Mouse (Mus musculus) lung, embryonic 15.5 days (tissue): ENCODE results near the gene Fhl3. TPM values are rescaled to one million over a fixed set of nuclear protein-coding genes. Genes with fewer than 3 reads are reported as not detected.

ENCODE experiments used
- ATAC-seq: fragments of 200-750 bp; cut with Nextera tagmentation; 2 replicates; pipeline ENCODE4 v1.8.0; 2017; ENCODE audit warnings: moderate number of reproducible peaks, borderline replicate concordance; ENCODE audit not compliant: low FRiP score, low TSS enrichment; ENCODE audit errors: extremely low read depth
- H3K27ac ChIP-seq: fragments of 300-500 bp; sonication (generic); 2 replicates; pipeline ENCODE4 v1.5.1; 2015; ENCODE audit warnings: moderate library complexity, mild to moderate bottlenecking, inconsistent platforms
- H3K27me3 ChIP-seq: fragments of 300-500 bp; sonication (generic); 2 replicates; pipeline ENCODE4 v1.6.1; 2015; ENCODE audit warnings: inconsistent platforms
- H3K36me3 ChIP-seq: fragments of 300-500 bp; sonication (generic); 2 replicates; pipeline ENCODE4 v1.6.1; 2015; ENCODE audit warnings: inconsistent platforms
- H3K4me1 ChIP-seq: fragments of 300-500 bp; sonication (generic); 2 replicates; pipeline ENCODE4 v1.6.1; 2015; ENCODE audit warnings: inconsistent platforms
- H3K4me2 ChIP-seq: fragments of 300-500 bp; sonication (generic); 2 replicates; pipeline ENCODE4 v1.6.1; 2015; ENCODE audit warnings: inconsistent platforms, mild to moderate bottlenecking, moderate library complexity
- H3K4me3 ChIP-seq: fragments of 300-500 bp; sonication (generic); 2 replicates; pipeline ENCODE4 v1.5.1; 2015; ENCODE audit warnings: mild to moderate bottlenecking, inconsistent platforms
- H3K9ac ChIP-seq: fragments of 300-500 bp; sonication (generic); 2 replicates; pipeline ENCODE4 v1.6.1; 2015; ENCODE audit warnings: inconsistent platforms
- H3K9me3 ChIP-seq: fragments of 300-500 bp; sonication (generic); 2 replicates; pipeline ENCODE4 v1.6.1; 2016; ENCODE audit warnings: inconsistent platforms
- WGBS: fragments of 180-500 bp; shearing (Covaris S2); methylation state at CpG from one replicate; pipeline ENCODE4 v1.1.7; 2015; 5-methylcytosine and 5-hydroxymethylcytosine counted together
- polyA plus RNA-seq: library from polyadenylated mRNA; unstranded; fragments of >200 nt; fragmentation: Nextera tagmentation; extraction: Ambion mirVana; gene quantifications from 2 replicates; pipeline ENCODE4 v1.2.1, GENCODE M21; 2015

Fhl3 gene
- polyA plus RNA-seq, 1 experiment from 2014 or later = 5.3 TPM

GRCm38 (mm10) chr4:124667476-124668033 is 32.9 kb upstream of the Fhl3 start:
- no peaks in the 10 kb centered on the region for H3K9me3 ChIP-seq
- H3K36me3 ChIP-seq = no peaks in the 10 kb centered on the region
- peaks cover 8% of the 10 kb centered on the region for H3K4me1 ChIP-seq
- peaks cover 86% of the 10 kb centered on the region for H3K27me3 ChIP-seq
- H3K4me3 ChIP-seq = no peak overlapping the region
- H3K27ac ChIP-seq = no peak overlapping the region
- no peak overlapping the region for H3K4me2 ChIP-seq
- ATAC-seq = no peak
- 49% methylated on average over 14 of the region's 14 CpGs for WGBS
- no peak overlapping the region for H3K9ac ChIP-seq

- H3K4me1 ChIP-seq = peaks cover 13% of the 10 kb centered on the region
- no peak for ATAC-seq
- H3K9ac ChIP-seq = no peak overlapping the region
- no peaks in the 10 kb centered on the region for H3K36me3 ChIP-seq
- WGBS = 30% methylated on average over 8 of the region's 8 CpGs
- H3K4me3 ChIP-seq = no peak overlapping the region
- H3K4me2 ChIP-seq = no peak overlapping the region
- no peaks in the 10 kb centered on the region for H3K9me3 ChIP-seq
- H3K27ac ChIP-seq = no peak overlapping the region
- H3K27me3 ChIP-seq = peaks cover 86% of the 10 kb centered on the region
Observed at GRCm38 (mm10) chr4:124668078-124668477, 32.4 kb upstream of the Fhl3 start.

- H3K36me3 ChIP-seq = no peaks in the 10 kb centered on the region
- no peak overlapping the region for H3K4me2 ChIP-seq
- ATAC-seq = no peak
- H3K4me3 ChIP-seq = no peak overlapping the region
- peaks cover 13% of the 10 kb centered on the region for H3K4me1 ChIP-seq
- H3K27me3 ChIP-seq = peaks cover 82% of the 10 kb centered on the region
- no peak overlapping the region for H3K27ac ChIP-seq
- 73% methylated on average over 8 of the region's 8 CpGs for WGBS
- no peak overlapping the region for H3K9ac ChIP-seq
- H3K9me3 ChIP-seq = no peaks in the 10 kb centered on the region
Observed at GRCm38 (mm10) chr4:124670232-124670631, 30.3 kb upstream of the Fhl3 start.

GRCm38 (mm10) chr4:124671583-124671982 is 28.9 kb upstream of the Fhl3 start:
- H3K27ac ChIP-seq = no peak overlapping the region
- no peaks in the 10 kb centered on the region for H3K9me3 ChIP-seq
- ATAC-seq = no peak
- peaks cover 13% of the 10 kb centered on the region for H3K4me1 ChIP-seq
- no peak overlapping the region for H3K4me2 ChIP-seq
- peaks cover 69% of the 10 kb centered on the region for H3K27me3 ChIP-seq
- no peak overlapping the region for H3K9ac ChIP-seq
- no peaks in the 10 kb centered on the region for H3K36me3 ChIP-seq
- WGBS = 21% methylated on average over 7 of the region's 7 CpGs
- no peak overlapping the region for H3K4me3 ChIP-seq

- peak overlapping the region; percentile 33 for H3K4me2 ChIP-seq
- H3K9ac ChIP-seq = no peak overlapping the region
- ATAC-seq = no peak
- peaks cover 7% of the 10 kb centered on the region for H3K36me3 ChIP-seq
- 5% methylated on average over 26 of the region's 31 CpGs for WGBS
- no peak overlapping the region for H3K4me3 ChIP-seq
- H3K27me3 ChIP-seq = peaks cover 58% of the 10 kb centered on the region
- peaks cover 13% of the 10 kb centered on the region for H3K4me1 ChIP-seq
- H3K27ac ChIP-seq = no peak overlapping the region
- no peaks in the 10 kb centered on the region for H3K9me3 ChIP-seq
Observed at GRCm38 (mm10) chr4:124672347-124673320, 27.9 kb upstream of the Fhl3 start.

GRCm38 (mm10) chr4:124674334-124675032 is 26.0 kb upstream of the Fhl3 start:
- Histone ChIP-seq H3K27ac (no peak overlapping the region), H3K4me2 (no peak overlapping the region), H3K4me1 (peaks cover 13% of the 10 kb centered on the region), H3K9ac (no peak overlapping the region), H3K4me3 (no peak overlapping the region), H3K27me3 (peaks cover 45% of the 10 kb centered on the region), H3K9me3 (no peaks in the 10 kb centered on the region), H3K36me3 (peaks cover 16% of the 10 kb centered on the region)
- ATAC-seq = no peak; the same call in 1 of the 2 replicates
- WGBS = 66% methylated on average over 17 of the region's 17 CpGs

GRCm38 (mm10) chr4:124675037-124675436 is 25.5 kb upstream of the Fhl3 start:
- Histone ChIP-seq H3K27ac (no peak overlapping the region), H3K4me1 (peaks cover 13% of the 10 kb centered on the region), H3K9ac (no peak overlapping the region), H3K9me3 (no peaks in the 10 kb centered on the region), H3K4me2 (no peak overlapping the region), H3K27me3 (peaks cover 45% of the 10 kb centered on the region), H3K36me3 (peaks cover 21% of the 10 kb centered on the region), H3K4me3 (no peak overlapping the region)
- 3% methylated on average over 4 of the region's 4 CpGs for WGBS
- ATAC-seq = no peak

GRCm38 (mm10) chr4:124675958-124676357 is 24.5 kb upstream of the Fhl3 start:
- H3K4me2 ChIP-seq = no peak overlapping the region
- H3K27ac ChIP-seq = no peak overlapping the region
- H3K9ac ChIP-seq = no peak overlapping the region
- peaks cover 38% of the 10 kb centered on the region for H3K27me3 ChIP-seq
- WGBS = 87% methylated on average over 6 of the region's 6 CpGs
- H3K4me1 ChIP-seq = peaks cover 13% of the 10 kb centered on the region
- ATAC-seq = no peak
- no peaks in the 10 kb centered on the region for H3K9me3 ChIP-seq
- H3K36me3 ChIP-seq = peaks cover 30% of the 10 kb centered on the region
- no peak overlapping the region for H3K4me3 ChIP-seq

- 44% methylated on average over 7 of the region's 7 CpGs for WGBS
Observed at GRCm38 (mm10) chr4:124682270-124682669, 18.2 kb upstream of the Fhl3 start.

GRCm38 (mm10) chr4:124683474-124683873 is 17.0 kb upstream of the Fhl3 start:
- Histone ChIP-seq H3K9me3 (no peaks in the 10 kb centered on the region), H3K4me1 (no peaks in the 10 kb centered on the region), H3K4me3 (no peak overlapping the region), H3K27me3 (no peaks in the 10 kb centered on the region), H3K36me3 (peaks cover 56% of the 10 kb centered on the region), H3K27ac (no peak overlapping the region), H3K9ac (no peak overlapping the region), H3K4me2 (no peak overlapping the region)
- no peak for ATAC-seq
- 87% methylated on average over 4 of the region's 4 CpGs for WGBS

More at GRCm38 (mm10) chr4:124682270-124682669, 18.2 kb upstream of the Fhl3 start:
- Histone ChIP-seq H3K9me3 (no peaks in the 10 kb centered on the region), H3K4me3 (no peak overlapping the region), H3K4me2 (no peak overlapping the region), H3K27me3 (no peaks in the 10 kb centered on the region), H3K36me3 (peaks cover 61% of the 10 kb centered on the region), H3K4me1 (no peaks in the 10 kb centered on the region), H3K9ac (no peak overlapping the region), H3K27ac (no peak overlapping the region)
- ATAC-seq = no peak

GRCm38 (mm10) chr4:124685004-124685403 is 15.5 kb upstream of the Fhl3 start:
- Histone ChIP-seq H3K27ac (no peak overlapping the region), H3K4me1 (no peaks in the 10 kb centered on the region), H3K27me3 (no peaks in the 10 kb centered on the region), H3K9me3 (no peaks in the 10 kb centered on the region), H3K4me2 (no peak overlapping the region), H3K9ac (no peak overlapping the region), H3K36me3 (peaks cover 44% of the 10 kb centered on the region), H3K4me3 (no peak overlapping the region)
- ATAC-seq = no peak
- 74% methylated on average over 4 of the region's 4 CpGs for WGBS

- Histone ChIP-seq H3K4me1 (no peaks in the 10 kb centered on the region), H3K36me3 (peaks cover 40% of the 10 kb centered on the region), H3K4me2 (no peak overlapping the region), H3K9me3 (no peaks in the 10 kb centered on the region), H3K4me3 (no peak overlapping the region), H3K27me3 (no peaks in the 10 kb centered on the region), H3K9ac (no peak overlapping the region), H3K27ac (no peak overlapping the region)
- WGBS = 36% methylated on average over 8 of the region's 8 CpGs
- ATAC-seq = no peak
Observed at GRCm38 (mm10) chr4:124685453-124685852, 15.0 kb upstream of the Fhl3 start.
